Mouse (Mus musculus): ENCODE results near the gene Olfr523. TPM values are rescaled to one million over a fixed set of nuclear protein-coding genes. Genes with fewer than 3 reads are reported as not detected.

The Olfr523 gene
- polyA plus RNA-seq, 1 experiment from 2014 or later: not detected

GRCm38 (mm10) chr7:140188391-140189328 lies 15.6 kb downstream of the Olfr523 start:
- H3K4me2 ChIP-seq (ENCODE audit: low read length): no peak overlapping the region
- no peak overlapping the region for H3K27ac ChIP-seq
- H3K27me3 ChIP-seq (ENCODE audit: insufficient read depth, low read length): no peaks in the 10 kb centered on the region
- H3K4me1 ChIP-seq (replicated peaks; ENCODE audit: insufficient read depth, low read length): no peaks in the 10 kb centered on the region
- no peak overlapping the region for H3K9ac ChIP-seq (ENCODE audit: low read depth, low read length)
- ATAC-seq (replicated peaks; ENCODE audit: low FRiP score, low read depth) (no peak), DNase-seq (ENCODE audit: low spot score) (peak; percentile 41)
- H3K36me3 ChIP-seq (ENCODE audit: insufficient read depth, low read length): no peaks in the 10 kb centered on the region
- peak; percentile 65 for TF ChIP-seq CTCF (IDR thresholded peaks at IDR 0.05; ENCODE audit: low read depth)
- H3K9me3 ChIP-seq (replicated peaks; ENCODE audit: low read length): no peaks in the 10 kb centered on the region
- WGBS: 57% methylated on average over 4 of the region's 4 CpGs
- no peak overlapping the region for H3K4me3 ChIP-seq (replicated peaks; ENCODE audit: low read depth, low read length)

GRCm38 (mm10) chr7:140190435-140190834 lies 17.4 kb downstream of the Olfr523 start:
- ATAC-seq (replicated peaks; ENCODE audit: low FRiP score, low read depth) (no peak), DNase-seq (ENCODE audit: low spot score) (no peak)
- H3K4me1 ChIP-seq (replicated peaks; ENCODE audit: insufficient read depth, low read length): no peaks in the 10 kb centered on the region
- no peak overlapping the region for H3K9ac ChIP-seq (ENCODE audit: low read depth, low read length)
- H3K36me3 ChIP-seq (ENCODE audit: insufficient read depth, low read length): no peaks in the 10 kb centered on the region
- H3K27ac ChIP-seq: no peak overlapping the region
- H3K4me2 ChIP-seq (ENCODE audit: low read length): no peak overlapping the region
- no peak overlapping the region for H3K4me3 ChIP-seq (replicated peaks; ENCODE audit: low read depth, low read length)
- no peaks in the 10 kb centered on the region for H3K9me3 ChIP-seq (replicated peaks; ENCODE audit: low read length)
- no peaks in the 10 kb centered on the region for H3K27me3 ChIP-seq (ENCODE audit: insufficient read depth, low read length)
- 85% methylated on average over 1 of the region's 1 CpGs for WGBS
- no peak for TF ChIP-seq CTCF (IDR thresholded peaks at IDR 0.05; ENCODE audit: low read depth)

DNA sequence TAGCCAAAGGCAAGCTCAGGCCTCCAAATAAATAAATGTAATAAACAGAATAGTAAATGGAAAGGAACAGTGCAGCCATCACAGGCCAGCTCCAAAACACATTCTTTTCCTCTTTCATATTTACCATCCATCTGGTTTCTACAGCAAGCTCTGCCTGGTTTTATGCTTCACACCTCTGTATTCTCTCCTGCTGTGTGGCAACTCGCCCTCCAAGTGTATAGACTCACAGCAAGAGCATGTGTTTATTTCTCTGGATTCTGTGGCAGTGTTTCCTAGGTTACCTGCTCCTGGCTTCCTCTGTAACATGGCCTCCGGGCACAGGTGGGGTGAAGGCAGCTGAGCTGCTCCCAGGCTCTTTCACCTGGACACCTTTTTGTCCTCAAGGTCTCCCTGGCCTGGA lies 19.4 kb downstream of the Olfr523 start:
- no peak overlapping the region for H3K9ac ChIP-seq (ENCODE audit: low read depth, low read length)
- no peaks in the 10 kb centered on the region for H3K4me1 ChIP-seq (replicated peaks; ENCODE audit: insufficient read depth, low read length)
- DNase-seq (ENCODE audit: low spot score) (no peak), ATAC-seq (replicated peaks; ENCODE audit: low FRiP score, low read depth) (no peak)
- H3K27me3 ChIP-seq (ENCODE audit: insufficient read depth, low read length): no peaks in the 10 kb centered on the region
- WGBS: 50% methylated on average over 2 of the region's 2 CpGs
- TF ChIP-seq CTCF (IDR thresholded peaks at IDR 0.05; ENCODE audit: low read depth): no peak
- H3K36me3 ChIP-seq (ENCODE audit: insufficient read depth, low read length): no peaks in the 10 kb centered on the region
- H3K27ac ChIP-seq: no peak overlapping the region
- H3K4me3 ChIP-seq (replicated peaks; ENCODE audit: low read depth, low read length): no peak overlapping the region
- H3K4me2 ChIP-seq (ENCODE audit: low read length): no peak overlapping the region
- no peaks in the 10 kb centered on the region for H3K9me3 ChIP-seq (replicated peaks; ENCODE audit: low read length)

DNA sequence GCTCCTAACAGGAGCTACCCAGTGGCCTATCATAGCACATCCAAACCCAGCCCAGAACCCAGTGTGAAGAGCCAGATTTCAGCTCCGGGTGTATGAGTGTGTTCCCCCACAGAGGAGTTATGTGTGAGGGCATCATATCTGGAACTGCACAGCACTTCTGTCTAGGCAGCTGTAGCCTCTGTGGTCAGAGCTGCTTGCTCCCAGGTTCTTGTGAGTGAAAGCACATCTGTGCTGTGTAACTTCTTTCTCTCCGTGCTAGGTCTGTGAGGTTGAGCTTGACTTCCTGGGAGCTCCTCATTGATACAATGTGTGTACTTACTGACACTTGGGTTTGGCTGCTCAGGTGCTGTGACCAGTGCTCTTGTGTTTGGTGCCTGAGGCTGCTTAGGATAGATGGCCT lies 19.8 kb downstream of the Olfr523 start:
- Histone ChIP-seq H3K4me3 (replicated peaks; ENCODE audit: low read depth, low read length) (no peak overlapping the region), H3K4me2 (ENCODE audit: low read length) (no peak overlapping the region), H3K4me1 (replicated peaks; ENCODE audit: insufficient read depth, low read length) (no peaks in the 10 kb centered on the region), H3K9ac (ENCODE audit: low read depth, low read length) (no peak overlapping the region), H3K27me3 (ENCODE audit: insufficient read depth, low read length) (no peaks in the 10 kb centered on the region), H3K36me3 (ENCODE audit: insufficient read depth, low read length) (no peaks in the 10 kb centered on the region), H3K9me3 (replicated peaks; ENCODE audit: low read length) (no peaks in the 10 kb centered on the region), H3K27ac (no peak overlapping the region)
- TF ChIP-seq CTCF (IDR thresholded peaks at IDR 0.05; ENCODE audit: low read depth): no peak
- ATAC-seq (replicated peaks; ENCODE audit: low FRiP score, low read depth) (no peak), DNase-seq (ENCODE audit: low spot score) (no peak)
- WGBS: 89% methylated on average over 2 of the region's 2 CpGs

DNA sequence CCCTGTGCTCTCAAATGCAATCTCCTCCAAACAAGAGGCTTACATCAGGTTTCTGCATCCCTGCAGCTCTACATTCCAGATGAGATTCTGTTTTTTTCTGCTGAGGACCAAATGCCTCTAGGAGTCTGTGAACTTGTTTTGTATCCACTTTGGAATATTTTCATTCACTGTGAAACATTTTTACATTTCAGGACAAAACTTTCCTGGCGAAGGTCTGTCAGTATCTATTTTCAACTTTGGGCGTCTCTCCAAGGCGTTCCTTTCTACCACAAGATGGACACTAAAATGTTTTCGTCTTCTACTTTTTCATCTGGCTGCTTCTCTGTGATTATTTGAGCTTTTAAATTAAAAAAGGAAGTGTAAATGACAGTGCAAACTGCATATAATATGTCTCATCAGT lies 21.0 kb downstream of the Olfr523 start:
- H3K4me1 ChIP-seq (replicated peaks; ENCODE audit: insufficient read depth, low read length): no peaks in the 10 kb centered on the region
- no peak overlapping the region for H3K9ac ChIP-seq (ENCODE audit: low read depth, low read length)
- DNase-seq (ENCODE audit: low spot score) (no peak), ATAC-seq (replicated peaks; ENCODE audit: low FRiP score, low read depth) (no peak)
- H3K9me3 ChIP-seq (replicated peaks; ENCODE audit: low read length): no peaks in the 10 kb centered on the region
- no peak for TF ChIP-seq CTCF (IDR thresholded peaks at IDR 0.05; ENCODE audit: low read depth)
- H3K27ac ChIP-seq: no peak overlapping the region
- H3K36me3 ChIP-seq (ENCODE audit: insufficient read depth, low read length): no peaks in the 10 kb centered on the region
- no peaks in the 10 kb centered on the region for H3K27me3 ChIP-seq (ENCODE audit: insufficient read depth, low read length)
- 77% methylated on average over 4 of the region's 4 CpGs for WGBS
- no peak overlapping the region for H3K4me3 ChIP-seq (replicated peaks; ENCODE audit: low read depth, low read length)
- no peak overlapping the region for H3K4me2 ChIP-seq (ENCODE audit: low read length)

DNA sequence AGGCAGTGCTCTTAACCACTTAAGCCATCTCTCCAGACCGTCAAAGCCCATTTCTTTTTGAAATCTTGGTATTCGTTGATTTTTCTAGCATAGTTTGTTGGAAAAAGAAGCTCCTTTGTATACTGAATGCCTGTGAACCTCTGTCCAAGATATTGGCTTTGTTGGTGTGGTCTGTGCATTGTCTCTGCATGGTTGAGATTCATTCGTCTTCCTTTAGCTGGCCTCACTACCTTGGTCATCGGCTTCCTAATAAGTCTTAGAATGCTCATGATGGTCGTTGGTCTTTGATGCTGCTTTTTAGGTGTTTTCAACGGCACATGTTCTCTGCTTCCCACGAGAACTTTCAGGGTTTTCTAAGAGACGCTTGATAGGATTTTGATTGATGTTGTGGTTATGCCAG lies 23.0 kb downstream of the Olfr523 start:
- TF ChIP-seq CTCF (IDR thresholded peaks at IDR 0.05; ENCODE audit: low read depth): no peak
- no peak overlapping the region for H3K9ac ChIP-seq (ENCODE audit: low read depth, low read length)
- H3K27ac ChIP-seq: no peak overlapping the region
- H3K4me2 ChIP-seq (ENCODE audit: low read length): no peak overlapping the region
- no peaks in the 10 kb centered on the region for H3K9me3 ChIP-seq (replicated peaks; ENCODE audit: low read length)
- no peaks in the 10 kb centered on the region for H3K4me1 ChIP-seq (replicated peaks; ENCODE audit: insufficient read depth, low read length)
- no peak overlapping the region for H3K4me3 ChIP-seq (replicated peaks; ENCODE audit: low read depth, low read length)
- H3K27me3 ChIP-seq (ENCODE audit: insufficient read depth, low read length): no peaks in the 10 kb centered on the region
- whole genome bisulfite sequencing: 81% methylated on average over 8 of the region's 8 CpGs
- no peak for ATAC-seq (replicated peaks; ENCODE audit: low FRiP score, low read depth)
- DNase-seq (ENCODE audit: low spot score): no peak
- H3K36me3 ChIP-seq (ENCODE audit: insufficient read depth, low read length): no peaks in the 10 kb centered on the region
